Mouse (Mus musculus) ES-Bruce4 (cell line): ENCODE data around the gene Rbms3.

Source experiments
- CTCF ChIP-seq: IDR thresholded peaks from one replicate; pipeline ENCODE4 v1.8.1; 2011; ENCODE audit warnings: low read depth, low read length
- EP300 ChIP-seq: IDR thresholded peaks from 2 replicates; pipeline ENCODE4 v1.6.1; 2011; ENCODE audit warnings: low read depth, low read length; ENCODE audit not compliant: insufficient read depth
- POLR2A ChIP-seq: IDR thresholded peaks from one replicate; pipeline ENCODE4 v1.8.1; 2011; ENCODE audit warnings: low read length; ENCODE audit not compliant: insufficient read depth

- TF ChIP-seq CTCF (no peak), POLR2A (no peak), EP300 (no peak)
These were observed 742.6 kb downstream of the Rbms3 start for GRCm38 (mm10) chr9:116886973-116887680.
